Mouse (Mus musculus) ovary, postnatal 36 days (tissue): ENCODE data around the gene Arvcf.

Experiments used
- DNase-seq: peaks from one replicate; pipeline ENCODE4 v3.0.0; 2022; ENCODE audit warnings: low spot score, mixed read lengths

Arvcf gene

GRCm38 (mm10) chr16:18388583-18389435 lies 40.8 kb downstream of the Arvcf start:
- peak; percentile 5 for DNase-seq

- no peak for DNase-seq
These were observed 42.4 kb downstream of the Arvcf start for GRCm38 (mm10) chr16:18390399-18390798.

- peak; percentile 2 for DNase-seq
These were observed 43.1 kb downstream of the Arvcf start for GRCm38 (mm10) chr16:18391127-18391526.

- peak; percentile 3 for DNase-seq
These were observed 43.7 kb downstream of the Arvcf start for GRCm38 (mm10) chr16:18391728-18392127.

- peak; percentile 91 for DNase-seq
These were observed 44.8 kb downstream of the Arvcf start for GRCm38 (mm10) chr16:18392469-18393426.

- DNase-seq, result peak; percentile 2
These were observed 45.6 kb downstream of the Arvcf start for GRCm38 (mm10) chr16:18393595-18393994.

- DNase-seq, result no peak
These were observed 46.1 kb downstream of the Arvcf start for GRCm38 (mm10) chr16:18394056-18394455.

GRCm38 (mm10) chr16:18394777-18395619 lies 47.0 kb downstream of the Arvcf start:
- DNase-seq, result no peak

GRCm38 (mm10) chr16:18395620-18396036 lies 47.6 kb downstream of the Arvcf start:
- no peak for DNase-seq

- no peak for DNase-seq
These were observed 48.2 kb downstream of the Arvcf start for GRCm38 (mm10) chr16:18396201-18396600.

- no peak for DNase-seq
These were observed 49.0 kb downstream of the Arvcf start for GRCm38 (mm10) chr16:18396791-18397621.

- DNase-seq, result no peak
These were observed 52.0 kb downstream of the Arvcf start for GRCm38 (mm10) chr16:18400028-18400427.

- DNase-seq, result peak; percentile 47
These were observed 52.7 kb downstream of the Arvcf start for GRCm38 (mm10) chr16:18400472-18401216.

- no peak for DNase-seq
These were observed 55.3 kb downstream of the Arvcf start for GRCm38 (mm10) chr16:18403285-18403684.

GRCm38 (mm10) chr16:18405091-18405854 lies 57.3 kb downstream of the Arvcf start:
- no peak for DNase-seq

- DNase-seq, result no peak
These were observed 57.9 kb downstream of the Arvcf start for GRCm38 (mm10) chr16:18405876-18406275.

- DNase-seq, result peak; percentile 53
These were observed 58.3 kb downstream of the Arvcf start for GRCm38 (mm10) chr16:18406293-18406692.

GRCm38 (mm10) chr16:18407912-18408311 lies 59.9 kb downstream of the Arvcf start:
- DNase-seq, result no peak

GRCm38 (mm10) chr16:18409776-18410175 lies 61.8 kb downstream of the Arvcf start:
- no peak for DNase-seq
